Mouse (Mus musculus) CD4-positive, CD25-positive, alpha-beta regulatory T cell, adult 2 months (primary cell): ENCODE data around the gene Wdfy1.
A peak's percentile ranks its signal among the peaks of the same experiment; 100 is the strongest.

Experiments
- DNase-seq: peaks from one replicate; pipeline ENCODE4 v3.0.0-alpha.2; 2012; ENCODE audit warnings: low read depth, low spot score

Gene Wdfy1

GRCm38 (mm10) chr1:79711147-79712126 lies 64.5 kb downstream of the Wdfy1 start:
- DNase-seq, result peak; percentile 56

- DNase-seq, result no peak
These were observed 65.3 kb downstream of the Wdfy1 start for GRCm38 (mm10) chr1:79710678-79711077.

- no peak for DNase-seq
These were observed 65.7 kb downstream of the Wdfy1 start for GRCm38 (mm10) chr1:79710216-79710615.

GRCm38 (mm10) chr1:79707383-79707782 lies 68.6 kb downstream of the Wdfy1 start:
- DNase-seq, result no peak

GRCm38 (mm10) chr1:79706707-79707106 lies 69.2 kb downstream of the Wdfy1 start:
- no peak for DNase-seq

GRCm38 (mm10) chr1:79704672-79705071 lies 71.3 kb downstream of the Wdfy1 start:
- DNase-seq, result no peak

GRCm38 (mm10) chr1:79703520-79703919 lies 72.4 kb downstream of the Wdfy1 start:
- DNase-seq, result no peak

- no peak for DNase-seq
These were observed 77.4 kb downstream of the Wdfy1 start for GRCm38 (mm10) chr1:79698506-79698905.

- no peak for DNase-seq
These were observed 78.6 kb downstream of the Wdfy1 start for GRCm38 (mm10) chr1:79697382-79697781.

GRCm38 (mm10) chr1:79696933-79697332 lies 79.0 kb downstream of the Wdfy1 start:
- DNase-seq, result no peak

- no peak for DNase-seq
These were observed 83.5 kb downstream of the Wdfy1 start for GRCm38 (mm10) chr1:79692482-79692881.

- no peak for DNase-seq
These were observed 88.7 kb downstream of the Wdfy1 start for GRCm38 (mm10) chr1:79687254-79687653.

- peak; percentile 8 for DNase-seq
These were observed 91.9 kb downstream of the Wdfy1 start for GRCm38 (mm10) chr1:79684027-79684426.

GRCm38 (mm10) chr1:79682936-79683335 lies 93.0 kb downstream of the Wdfy1 start:
- peak; percentile 57 for DNase-seq

GRCm38 (mm10) chr1:79680777-79681176 lies 95.2 kb downstream of the Wdfy1 start:
- DNase-seq, result no peak

- DNase-seq, result no peak
These were observed 97.7 kb downstream of the Wdfy1 start for GRCm38 (mm10) chr1:79678117-79678684.

- DNase-seq, result no peak
These were observed 100.2 kb downstream of the Wdfy1 start for GRCm38 (mm10) chr1:79675716-79676115.

- peak; percentile 85 for DNase-seq
These were observed 104.2 kb downstream of the Wdfy1 start, which contains the start of gene Ap1s3 for GRCm38 (mm10) chr1:79671543-79672337. Gene Ap1s3 (minus strand): TSS chr1:79671972.

- DNase-seq, result peak; percentile 50
These were observed 104.8 kb downstream of the Wdfy1 start for GRCm38 (mm10) chr1:79671196-79671542.

- no peak for DNase-seq
These were observed 106.4 kb downstream of the Wdfy1 start for GRCm38 (mm10) chr1:79669419-79669974.

GRCm38 (mm10) chr1:79664911-79665310 lies 111.0 kb downstream of the Wdfy1 start:
- DNase-seq, result no peak

- no peak for DNase-seq
These were observed 116.3 kb downstream of the Wdfy1 start for GRCm38 (mm10) chr1:79659598-79659997.
